Mouse (Mus musculus) heart, postnatal 25 days (tissue): Measurements from ENCODE around the gene Ccdc89. TPM values are rescaled to one million over a fixed set of nuclear protein-coding genes. Genes with fewer than 3 reads are reported as not detected.

Source experiments
- DNase-seq: peaks from one replicate; pipeline ENCODE4 v3.0.0; 2022; ENCODE audit warnings: low spot score
- intact Hi-C: fragments of 180-260 bp; cut with DNase I; formaldehyde crosslinking; loops from one replicate; pipeline ENCODE4 v1.15.1; 2025
- total RNA-seq, 2 experiments: library from RNA; stranded (reverse); gene quantifications; 2 replicates each; pipeline ENCODE4 v1.2.3; 2021

Ccdc89 gene
- total RNA-seq, 2 experiments from 2014 or later = 0.26 to 0.28 TPM

GRCm38 (mm10) chr7:90460930-90461329, 34.6 kb downstream of the Ccdc89 start:
- no peak for DNase-seq
- intact Hi-C loops = no loop called here

GRCm38 (mm10) chr7:90461441-90461840, 35.1 kb downstream of the Ccdc89 start:
- intact Hi-C loops = no loop called here
- no peak for DNase-seq

- DNase-seq = no peak
- intact Hi-C loops = no loop called here
Measured at GRCm38 (mm10) chr7:90473511-90473910, 47.1 kb downstream of the Ccdc89 start.

- peak; percentile 99 for DNase-seq
- intact Hi-C loops = loop anchor here (1.0 to 2.0 kb wide), 2 partner anchors 19 to 33 kb away; partner anchors contain the start of gene Tmem126a
Measured at GRCm38 (mm10) chr7:90475793-90476312, 49.5 kb downstream of the Ccdc89 start, which contains the start of gene Tmem126b. TSS of gene Tmem126b (minus strand) at chr7:90476001.

GRCm38 (mm10) chr7:90476313-90477245, 50.2 kb downstream of the Ccdc89 start, which contains the start of gene Dlg2:
TSS of gene Dlg2 (plus strand) at chr7:90476672.
- DNase-seq = no peak
- intact Hi-C loops = loop anchor here (2.0 kb wide), 1 partner anchor 20 kb away; the partner anchor contains the start of gene Tmem126a

Other genes starting within 250 kb of the Ccdc89 start
- gene Ccdc83, start 160.8 kb upstream of the Ccdc89 start, total RNA-seq = under 1 TPM in 1 of 2 experiments, not detected in 1; 0.29 TPM
- gene Sytl2, start 124.3 kb upstream of the Ccdc89 start, total RNA-seq = 1 to 10 TPM; 2.5 to 3.2 TPM
- gene Crebzf, start 16.2 kb downstream of the Ccdc89 start, total RNA-seq = 10 to 100 TPM; 20.9 to 22.4 TPM
- gene Tmem126a, start 30.7 kb downstream of the Ccdc89 start, total RNA-seq = 100 to 1,000 TPM; 128 TPM
- gene Tmem126b, start 49.4 kb downstream of the Ccdc89 start, total RNA-seq = 10 to 100 TPM; 24.1 to 27.0 TPM
- gene Dlg2, start 50.1 kb downstream of the Ccdc89 start, total RNA-seq = 1 to 10 TPM; 1.0 to 1.9 TPM